Mouse (Mus musculus) macrophage (primary cell): ENCODE results near the gene Gart. TPM values are rescaled to one million over a fixed set of nuclear protein-coding genes. Genes with fewer than 3 reads are reported as not detected.

Source experiments
- H3K27ac ChIP-seq: fragments of 350-480 bp; formaldehyde crosslinking; 2 replicates; pipeline ENCODE4 v1.9.0; 2021
- H3K36me3 ChIP-seq: fragments of 350-480 bp; formaldehyde crosslinking; 2 replicates; pipeline ENCODE4 v1.9.0; 2021; ENCODE audit errors: inconsistent target
- H3K4me3 ChIP-seq: fragments of 350-480 bp; formaldehyde crosslinking; 2 replicates; pipeline ENCODE4 v1.9.0; 2021; ENCODE audit errors: inconsistent target
- H3K79me2 ChIP-seq: fragments of 350-480 bp; formaldehyde crosslinking; 2 replicates; pipeline ENCODE4 v1.9.0; 2021; ENCODE audit errors: inconsistent target
- WGBS: methylation state at CpG from one replicate; pipeline ENCODE4 v1.1.7; 2026; ENCODE audit warnings: inconsistent platforms; ENCODE audit not compliant: missing documents; 5-methylcytosine and 5-hydroxymethylcytosine counted together
- polyA plus RNA-seq: library from polyadenylated mRNA; stranded (reverse); fragments of 250-400 nt; gene quantifications from 3 replicates; pipeline ENCODE4 v1.2.4, GENCODE M21; 2018; ENCODE audit warnings: inconsistent platforms

Gene Gart
- polyA plus RNA-seq, 1 experiment from 2014 or later = 25.7 TPM

DNA sequence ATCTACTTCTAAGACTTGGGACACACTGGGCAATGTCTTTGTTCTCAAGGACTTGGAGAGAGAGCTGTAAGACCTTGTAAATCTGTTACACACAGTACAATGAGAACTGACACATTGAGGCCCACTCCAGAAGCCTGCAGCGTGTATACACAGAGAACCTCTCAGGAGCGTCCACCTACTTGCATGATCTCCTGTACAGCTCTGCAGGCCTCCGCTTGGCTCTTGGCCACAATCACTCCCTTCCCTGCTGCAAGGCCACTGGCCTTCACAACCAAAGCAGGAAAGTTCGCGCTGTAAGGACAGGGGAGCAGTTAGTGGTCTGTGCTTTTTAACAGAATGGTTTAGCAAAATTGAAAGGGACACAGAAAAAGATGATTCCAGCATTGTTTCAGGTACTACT, 7.6 kb downstream of the Gart start:
- Histone ChIP-seq H3K27ac (no peak overlapping the region), H3K36me3 (peaks cover 34% of the 10 kb centered on the region; the same call in 1 of the 2 replicates), H3K79me2 (peaks cover 25% of the 10 kb centered on the region), H3K4me3 (no peak overlapping the region)
- 96% methylated on average over 5 of the region's 5 CpGs for WGBS

DNA sequence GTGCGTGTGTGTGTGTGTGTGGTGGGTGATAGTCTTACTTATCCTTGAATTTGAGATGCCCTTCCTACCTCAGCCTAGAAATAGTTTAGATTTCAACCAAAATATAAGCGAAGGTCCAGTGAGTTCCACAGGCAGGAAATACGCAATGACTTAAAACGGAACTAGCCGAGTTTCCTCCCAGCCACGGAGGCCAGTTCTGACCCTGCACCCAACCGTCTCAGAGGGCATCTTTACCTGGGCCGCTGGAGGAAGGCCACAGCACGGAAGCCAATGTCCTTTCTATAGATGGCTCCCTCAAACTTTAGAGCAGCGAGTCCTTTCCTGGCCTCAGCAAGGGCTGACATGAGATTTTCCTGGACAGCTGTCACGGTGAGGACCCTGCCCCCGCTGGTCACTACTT, 13.1 kb downstream of the Gart start:
- H3K79me2 ChIP-seq = no peaks in the 10 kb centered on the region
- no peak overlapping the region for H3K4me3 ChIP-seq
- H3K36me3 ChIP-seq = peaks cover 37% of the 10 kb centered on the region
- WGBS = 65% methylated on average over 12 of the region's 12 CpGs
- no peak overlapping the region for H3K27ac ChIP-seq

- Histone ChIP-seq H3K27ac (no peak overlapping the region), H3K79me2 (no peaks in the 10 kb centered on the region), H3K36me3 (peaks cover 30% of the 10 kb centered on the region), H3K4me3 (no peak overlapping the region)
- WGBS = 93% methylated on average over 7 of the region's 7 CpGs
These were observed 13.8 kb downstream of the Gart start for GRCm38 (mm10) chr16:91632940-91633339.

GRCm38 (mm10) chr16:91632439-91632838, 14.3 kb downstream of the Gart start:
- Histone ChIP-seq H3K4me3 (no peak overlapping the region), H3K27ac (no peak overlapping the region), H3K36me3 (peaks cover 25% of the 10 kb centered on the region), H3K79me2 (no peaks in the 10 kb centered on the region)
- WGBS = 95% methylated on average over 5 of the region's 5 CpGs

- 100% methylated on average over 1 of the region's 1 CpGs for WGBS
- Histone ChIP-seq H3K36me3 (peaks cover 21% of the 10 kb centered on the region), H3K27ac (no peak overlapping the region), H3K79me2 (no peaks in the 10 kb centered on the region), H3K4me3 (no peak overlapping the region)
These were observed 16.2 kb downstream of the Gart start for GRCm38 (mm10) chr16:91630584-91630983.

- WGBS = 91% methylated on average over 4 of the region's 4 CpGs
- H3K4me3 ChIP-seq = no peak overlapping the region
- H3K36me3 ChIP-seq = peaks cover 27% of the 10 kb centered on the region
- no peak overlapping the region for H3K27ac ChIP-seq
- H3K79me2 ChIP-seq = no peaks in the 10 kb centered on the region; the same call in 1 of the 2 replicates
These were observed 17.0 kb downstream of the Gart start for GRCm38 (mm10) chr16:91629749-91630148.

GRCm38 (mm10) chr16:91628673-91629072, 18.1 kb downstream of the Gart start:
- Histone ChIP-seq H3K36me3 (peaks cover 29% of the 10 kb centered on the region), H3K79me2 (no peaks in the 10 kb centered on the region; the same call in 1 of the 2 replicates), H3K4me3 (no peak overlapping the region), H3K27ac (no peak overlapping the region)
- WGBS = 24% methylated on average over 3 of the region's 3 CpGs

GRCm38 (mm10) chr16:91627831-91628230, 18.9 kb downstream of the Gart start:
- no peaks in the 10 kb centered on the region; the same call in 1 of the 2 replicates for H3K79me2 ChIP-seq
- H3K4me3 ChIP-seq = no peak overlapping the region
- no peak overlapping the region for H3K27ac ChIP-seq
- 94% methylated on average over 7 of the region's 7 CpGs for WGBS
- H3K36me3 ChIP-seq = peaks cover 31% of the 10 kb centered on the region; the same call in 1 of the 2 replicates

DNA sequence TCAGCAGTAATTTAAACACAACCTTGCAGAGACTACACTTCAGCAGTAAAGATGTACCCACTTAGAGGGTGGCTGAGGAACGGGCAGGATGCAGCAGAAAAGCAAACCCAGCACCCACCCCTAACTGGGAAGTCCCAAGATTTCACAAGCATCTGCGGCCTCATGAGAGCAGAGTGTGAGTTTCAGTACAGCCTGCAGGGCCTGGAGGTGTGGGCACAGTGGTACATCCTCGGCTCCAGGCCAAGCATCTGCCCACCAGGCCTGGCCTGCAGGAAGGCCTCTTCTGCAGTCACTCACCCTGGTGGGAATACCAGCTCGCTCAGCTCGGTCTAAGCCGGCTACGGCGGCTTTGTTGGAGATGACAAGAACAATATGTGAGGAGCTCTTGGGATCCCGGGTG, 23.7 kb downstream of the Gart start:
- peaks cover 34% of the 10 kb centered on the region; the same call in 1 of the 2 replicates for H3K36me3 ChIP-seq
- peaks cover 17% of the 10 kb centered on the region; the same call in 1 of the 2 replicates for H3K79me2 ChIP-seq
- no peak overlapping the region for H3K4me3 ChIP-seq
- 79% methylated on average over 9 of the region's 9 CpGs for WGBS
- no peak overlapping the region for H3K27ac ChIP-seq

DNA sequence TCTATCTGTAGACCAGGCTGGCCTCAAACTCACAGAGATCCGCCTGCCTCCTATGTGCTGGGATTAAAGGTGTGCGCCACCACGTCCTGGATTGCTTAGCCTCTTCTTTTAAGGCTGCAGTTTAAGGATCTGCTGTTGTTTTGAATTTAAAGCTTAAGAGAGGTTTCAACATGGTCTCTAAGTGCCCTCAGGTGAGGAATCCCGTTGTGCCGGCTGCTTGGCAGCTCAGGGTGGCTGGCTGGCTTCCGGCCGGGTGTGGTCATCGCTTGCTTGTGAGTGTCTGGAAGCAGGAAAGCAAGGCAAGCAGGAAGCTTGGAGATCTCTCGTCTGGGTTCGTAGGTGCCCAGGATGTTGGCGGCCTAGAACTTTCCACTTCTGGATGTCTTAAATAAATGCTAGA, 25.8 kb downstream of the Gart start:
- 96% methylated on average over 11 of the region's 11 CpGs for WGBS
- H3K36me3 ChIP-seq = peaks cover 34% of the 10 kb centered on the region; the same call in 1 of the 2 replicates
- H3K4me3 ChIP-seq = no peak overlapping the region
- no peak overlapping the region for H3K27ac ChIP-seq
- peaks cover 25% of the 10 kb centered on the region; the same call in 1 of the 2 replicates for H3K79me2 ChIP-seq

- H3K4me3 ChIP-seq = no peak overlapping the region
- H3K79me2 ChIP-seq = peaks cover 33% of the 10 kb centered on the region; the same call in 1 of the 2 replicates
- H3K27ac ChIP-seq = no peak overlapping the region
- WGBS = 96% methylated on average over 5 of the region's 5 CpGs
- peaks cover 31% of the 10 kb centered on the region; the same call in 1 of the 2 replicates for H3K36me3 ChIP-seq
These were observed 26.6 kb downstream of the Gart start for GRCm38 (mm10) chr16:91620185-91620584.

- peaks cover 25% of the 10 kb centered on the region; the same call in 1 of the 2 replicates for H3K36me3 ChIP-seq
- H3K27ac ChIP-seq = no peak within 1 kb of the TSS
- 12% methylated on average over 39 of the region's 39 CpGs for WGBS
- H3K79me2 ChIP-seq = peaks cover 45% of the 10 kb centered on the region; the same call in 1 of the 2 replicates
- H3K4me3 ChIP-seq = peak within 1 kb of the TSS; percentile 63
These were observed 27.9 kb downstream of the Gart start, which contains the start of gene Dnajc28 for GRCm38 (mm10) chr16:91618511-91619501. Gene Dnajc28 (minus strand): TSS chr16:91619026.

GRCm38 (mm10) chr16:91614552-91614951, 32.2 kb downstream of the Gart start:
- Histone ChIP-seq H3K27ac (no peak overlapping the region), H3K36me3 (no peaks in the 10 kb centered on the region), H3K4me3 (no peak overlapping the region), H3K79me2 (peaks cover 44% of the 10 kb centered on the region; the same call in 1 of the 2 replicates)
- WGBS = 74% methylated on average over 6 of the region's 6 CpGs

DNA sequence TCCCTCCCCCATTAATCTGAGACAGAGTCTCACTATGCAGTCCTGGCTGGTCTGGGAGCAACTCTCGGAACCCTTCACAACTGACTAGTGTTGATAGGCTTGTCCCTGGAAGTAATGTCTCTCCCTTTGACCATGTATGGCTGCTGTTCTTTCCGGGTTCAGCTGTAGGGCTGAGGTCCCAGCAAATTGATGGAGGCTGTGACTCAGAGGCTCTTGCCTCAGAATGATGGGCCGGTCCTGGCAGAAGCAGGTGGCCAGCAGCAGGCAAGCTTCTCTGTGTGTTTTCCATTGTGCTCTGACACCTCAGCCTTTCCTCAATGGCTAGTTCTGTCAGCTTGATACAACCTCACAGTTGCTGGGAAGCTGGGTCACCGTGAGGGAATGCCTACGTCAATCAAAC, 34.2 kb downstream of the Gart start:
- peaks cover 44% of the 10 kb centered on the region; the same call in 1 of the 2 replicates for H3K79me2 ChIP-seq
- no peak overlapping the region for H3K27ac ChIP-seq
- H3K4me3 ChIP-seq = no peak overlapping the region
- no peaks in the 10 kb centered on the region for H3K36me3 ChIP-seq
- WGBS = 71% methylated on average over 4 of the region's 5 CpGs

- no peak overlapping the region for H3K4me3 ChIP-seq
- H3K36me3 ChIP-seq = no peaks in the 10 kb centered on the region
- peak overlapping the region; percentile 14 for H3K27ac ChIP-seq
- 28% methylated on average over 11 of the region's 11 CpGs for WGBS
- peaks cover 38% of the 10 kb centered on the region; the same call in 1 of the 2 replicates for H3K79me2 ChIP-seq
These were observed 35.5 kb downstream of the Gart start for GRCm38 (mm10) chr16:91611248-91611647.
